Mouse (Mus musculus): ENCODE measurements around the gene Ssh1.

Ssh1 gene

DNA sequence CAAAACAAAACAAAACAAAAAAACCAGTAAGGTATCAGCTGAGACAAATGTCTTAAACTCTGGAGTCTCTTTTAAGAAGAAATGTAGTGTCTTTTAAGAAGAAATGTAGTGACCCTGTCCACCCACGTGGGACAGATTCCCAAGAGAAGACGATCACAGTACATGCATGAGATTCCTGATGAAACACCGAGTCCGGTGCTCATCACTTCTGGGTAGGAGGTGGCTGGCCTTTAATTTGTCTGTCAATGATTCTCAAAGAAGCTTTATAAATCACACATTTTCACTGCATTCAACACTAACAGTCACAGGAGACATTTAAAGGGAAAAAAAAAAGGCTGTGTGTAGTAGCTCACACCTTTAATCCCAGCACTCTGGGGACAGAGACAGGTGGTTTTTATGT, 103.8 kb downstream of the Ssh1 start:
- no peak for DNase-seq (ENCODE audit: low spot score)

GRCm38 (mm10) chr5:113889181-113889906, 104.3 kb downstream of the Ssh1 start:
- DNase-seq (ENCODE audit: low spot score) = no peak

GRCm38 (mm10) chr5:113888186-113888795, 105.4 kb downstream of the Ssh1 start:
- DNase-seq (ENCODE audit: low spot score) = no peak

GRCm38 (mm10) chr5:113887132-113887531, 106.6 kb downstream of the Ssh1 start:
- DNase-seq (ENCODE audit: low spot score) = no peak
